Mouse (Mus musculus): ENCODE measurements at regions not wholly inside any gene's neighbourhood (a gene's known extent, or its start where the extent isn't known, plus 50 kb on each side); places are given as distances from the start of the nearest gene placed in this dataset.
A peak's percentile ranks its signal among the peaks of the same experiment; 100 is the strongest.

GRCm38 (mm10) chr11:56349766-56350165 lies 309.0 kb upstream of the Nmur2 start:
- H3K9ac ChIP-seq (ENCODE audit: low read length): no peak overlapping the region
- WGBS: 63% methylated on average over 3 of the region's 3 CpGs
- ATAC-seq (ENCODE audit: low read depth): no peak
- peaks cover 8% of the 10 kb centered on the region; the same call in 1 of the 2 replicates for H3K4me1 ChIP-seq (replicated peaks; ENCODE audit: control insufficient read depth, insufficient read depth, low read length)
- no peak overlapping the region for H3K4me3 ChIP-seq (ENCODE audit: low read length)
- H3K27me3 ChIP-seq (ENCODE audit: control insufficient read depth, insufficient read depth, low read depth, low read length): no peaks in the 10 kb centered on the region
- no peaks in the 10 kb centered on the region for H3K36me3 ChIP-seq (ENCODE audit: control insufficient read depth, insufficient read depth, low read length)
- no peaks in the 10 kb centered on the region for H3K9me3 ChIP-seq (ENCODE audit: control insufficient read depth, low read length)
- H3K4me2 ChIP-seq (ENCODE audit: low read depth, low read length): no peak overlapping the region
- H3K27ac ChIP-seq (ENCODE audit: low read length): no peak overlapping the region

- Histone ChIP-seq H3K36me3 (ENCODE audit: control insufficient read depth, insufficient read depth, low read length) (no peaks in the 10 kb centered on the region), H3K9me3 (ENCODE audit: control insufficient read depth, low read length) (no peaks in the 10 kb centered on the region), H3K27ac (ENCODE audit: low read length) (no peak overlapping the region), H3K27me3 (ENCODE audit: control insufficient read depth, insufficient read depth, low read depth, low read length) (no peaks in the 10 kb centered on the region), H3K4me3 (ENCODE audit: low read length) (no peak overlapping the region), H3K9ac (ENCODE audit: low read length) (no peak overlapping the region), H3K4me2 (ENCODE audit: low read depth, low read length) (no peak overlapping the region), H3K4me1 (replicated peaks; ENCODE audit: control insufficient read depth, insufficient read depth, low read length) (peaks cover 8% of the 10 kb centered on the region; the same call in 1 of the 2 replicates)
- 87% methylated on average over 5 of the region's 5 CpGs for WGBS
- ATAC-seq (ENCODE audit: low read depth): no peak
These were observed 307.6 kb upstream of the Nmur2 start for GRCm38 (mm10) chr11:56348408-56348807.

GRCm38 (mm10) chr11:56343083-56343482 lies 302.3 kb upstream of the Nmur2 start:
- no peak overlapping the region for H3K27ac ChIP-seq (ENCODE audit: low read length)
- H3K36me3 ChIP-seq (ENCODE audit: control insufficient read depth, insufficient read depth, low read length): no peaks in the 10 kb centered on the region
- H3K27me3 ChIP-seq (ENCODE audit: control insufficient read depth, insufficient read depth, low read depth, low read length): no peaks in the 10 kb centered on the region
- no peaks in the 10 kb centered on the region for H3K9me3 ChIP-seq (ENCODE audit: control insufficient read depth, low read length)
- no peak overlapping the region for H3K4me3 ChIP-seq (ENCODE audit: low read length)
- H3K9ac ChIP-seq (ENCODE audit: low read length): no peak overlapping the region
- ATAC-seq (ENCODE audit: low read depth): no peak
- H3K4me1 ChIP-seq (replicated peaks; ENCODE audit: control insufficient read depth, insufficient read depth, low read length): no peaks in the 10 kb centered on the region
- no peak overlapping the region for H3K4me2 ChIP-seq (ENCODE audit: low read depth, low read length)
- WGBS: 74% methylated on average over 5 of the region's 5 CpGs

- Histone ChIP-seq H3K4me3 (ENCODE audit: low read length) (no peak overlapping the region), H3K27ac (ENCODE audit: low read length) (0 out of 2 replicates have a peak overlapping the region, but pooled peaks have one; percentile 0), H3K4me2 (ENCODE audit: low read depth, low read length) (no peak overlapping the region), H3K9ac (ENCODE audit: low read length) (no peak overlapping the region), H3K36me3 (ENCODE audit: control insufficient read depth, insufficient read depth, low read length) (no peaks in the 10 kb centered on the region), H3K9me3 (ENCODE audit: control insufficient read depth, low read length) (no peaks in the 10 kb centered on the region), H3K27me3 (ENCODE audit: control insufficient read depth, insufficient read depth, low read depth, low read length) (no peaks in the 10 kb centered on the region), H3K4me1 (replicated peaks; ENCODE audit: control insufficient read depth, insufficient read depth, low read length) (no peaks in the 10 kb centered on the region)
- WGBS: 39% methylated on average over 1 of the region's 1 CpGs
- no peak for ATAC-seq (ENCODE audit: low read depth)
These were observed 300.9 kb upstream of the Nmur2 start for GRCm38 (mm10) chr11:56341731-56342130.

- Histone ChIP-seq H3K36me3 (ENCODE audit: control insufficient read depth, insufficient read depth, low read length) (no peaks in the 10 kb centered on the region), H3K4me1 (replicated peaks; ENCODE audit: control insufficient read depth, insufficient read depth, low read length) (no peaks in the 10 kb centered on the region), H3K4me2 (ENCODE audit: low read depth, low read length) (no peak overlapping the region), H3K27ac (ENCODE audit: low read length) (no peak overlapping the region), H3K27me3 (ENCODE audit: control insufficient read depth, insufficient read depth, low read depth, low read length) (no peaks in the 10 kb centered on the region), H3K9ac (ENCODE audit: low read length) (no peak overlapping the region), H3K9me3 (ENCODE audit: control insufficient read depth, low read length) (no peaks in the 10 kb centered on the region), H3K4me3 (ENCODE audit: low read length) (no peak overlapping the region)
- ATAC-seq (ENCODE audit: low read depth): peak; percentile 38; the same call in 1 of the 2 replicates
- WGBS: 57% methylated on average over 2 of the region's 2 CpGs
These were observed 300.2 kb upstream of the Nmur2 start for GRCm38 (mm10) chr11:56341040-56341439.

GRCm38 (mm10) chr11:56338511-56338910 lies 297.7 kb upstream of the Nmur2 start:
- Histone ChIP-seq H3K4me2 (ENCODE audit: low read depth, low read length) (no peak overlapping the region), H3K4me1 (replicated peaks; ENCODE audit: control insufficient read depth, insufficient read depth, low read length) (no peaks in the 10 kb centered on the region), H3K36me3 (ENCODE audit: control insufficient read depth, insufficient read depth, low read length) (no peaks in the 10 kb centered on the region), H3K4me3 (ENCODE audit: low read length) (no peak overlapping the region), H3K27me3 (ENCODE audit: control insufficient read depth, insufficient read depth, low read depth, low read length) (no peaks in the 10 kb centered on the region), H3K9ac (ENCODE audit: low read length) (no peak overlapping the region), H3K27ac (ENCODE audit: low read length) (no peak overlapping the region), H3K9me3 (ENCODE audit: control insufficient read depth, low read length) (no peaks in the 10 kb centered on the region)
- no peak for ATAC-seq (ENCODE audit: low read depth)
- 53% methylated on average over 2 of the region's 2 CpGs for WGBS

- Histone ChIP-seq H3K4me3 (ENCODE audit: low read length) (no peak overlapping the region), H3K36me3 (ENCODE audit: control insufficient read depth, insufficient read depth, low read length) (no peaks in the 10 kb centered on the region), H3K9ac (ENCODE audit: low read length) (no peak overlapping the region), H3K9me3 (ENCODE audit: control insufficient read depth, low read length) (no peaks in the 10 kb centered on the region), H3K4me2 (ENCODE audit: low read depth, low read length) (no peak overlapping the region), H3K27me3 (ENCODE audit: control insufficient read depth, insufficient read depth, low read depth, low read length) (no peaks in the 10 kb centered on the region), H3K27ac (ENCODE audit: low read length) (no peak overlapping the region), H3K4me1 (replicated peaks; ENCODE audit: control insufficient read depth, insufficient read depth, low read length) (no peaks in the 10 kb centered on the region)
- ATAC-seq (ENCODE audit: low read depth): no peak
These were observed 295.1 kb upstream of the Nmur2 start for GRCm38 (mm10) chr11:56335937-56336336.

- Histone ChIP-seq H3K36me3 (ENCODE audit: control insufficient read depth, insufficient read depth, low read length) (no peaks in the 10 kb centered on the region), H3K9me3 (ENCODE audit: control insufficient read depth, low read length) (no peaks in the 10 kb centered on the region), H3K4me3 (ENCODE audit: low read length) (no peak overlapping the region), H3K4me2 (ENCODE audit: low read depth, low read length) (no peak overlapping the region), H3K27me3 (ENCODE audit: control insufficient read depth, insufficient read depth, low read depth, low read length) (no peaks in the 10 kb centered on the region), H3K27ac (ENCODE audit: low read length) (no peak overlapping the region), H3K4me1 (replicated peaks; ENCODE audit: control insufficient read depth, insufficient read depth, low read length) (no peaks in the 10 kb centered on the region), H3K9ac (ENCODE audit: low read length) (no peak overlapping the region)
- WGBS: 56% methylated on average over 3 of the region's 3 CpGs
- ATAC-seq (ENCODE audit: low read depth): peak; percentile 58; the same call in 1 of the 2 replicates
These were observed 279.5 kb upstream of the Nmur2 start for GRCm38 (mm10) chr11:56320293-56320692.

GRCm38 (mm10) chr11:56315221-56315987 lies 274.6 kb upstream of the Nmur2 start:
- WGBS: 38% methylated on average over 5 of the region's 5 CpGs
- Histone ChIP-seq H3K4me1 (replicated peaks; ENCODE audit: control insufficient read depth, insufficient read depth, low read length) (no peaks in the 10 kb centered on the region), H3K27ac (ENCODE audit: low read length) (peak overlapping the region; percentile 37), H3K36me3 (ENCODE audit: control insufficient read depth, insufficient read depth, low read length) (no peaks in the 10 kb centered on the region), H3K9ac (ENCODE audit: low read length) (no peak overlapping the region), H3K4me3 (ENCODE audit: low read length) (no peak overlapping the region), H3K4me2 (ENCODE audit: low read depth, low read length) (no peak overlapping the region), H3K9me3 (ENCODE audit: control insufficient read depth, low read length) (no peaks in the 10 kb centered on the region), H3K27me3 (ENCODE audit: control insufficient read depth, insufficient read depth, low read depth, low read length) (no peaks in the 10 kb centered on the region)
- ATAC-seq (ENCODE audit: low read depth): peak; percentile 80
